In genomic region chr11:98580301-98581121, GRCm38 (mm10) we compare ENCODE assay signal across 10 mouse cellular contexts. TPM values are rescaled to one million over a fixed set of nuclear protein-coding genes. Genes with fewer than 3 reads are reported as not detected.
A peak's percentile ranks its signal among the peaks of the same experiment; 100 is the strongest.
DNase-seq lines count a peak whose midpoint lies in the region; ATAC-seq and TF ChIP-seq lines count a peak whose summit lies in the region.
"Had no signal": no experiment of that assay in that cellular context is flagged by ENCODE, and none has a peak within 500 bp of the region (broad histone marks: within the 10 kb centered on the region; RNA-seq: fewer than 3 reads in every experiment).

No protein-coding gene starts in this region.

- H3K9me3 ChIP-seq in liver, embryonic 14.5 days (ENCODE audit: control insufficient read depth, low read length), result no peaks in the 10 kb centered on the region
- H3K9me3 ChIP-seq: neural tube, embryonic 12.5 days had no signal

- peak; percentile 73 for ATAC-seq in liver, embryonic 14.5 days (ENCODE audit: insufficient read depth)
- no peak for ATAC-seq in cerebellum, adult (ENCODE audit: insufficient number of reproducible peaks, low FRiP score, low TSS enrichment)

- intact Hi-C loops in left cerebral cortex, postnatal 25 days (cut with DNase I), result no loop called here
- intact Hi-C loops in left cerebral cortex, adult 2 months (cut with DNase I), result no loop called here

- peak; percentile 91 for DNase-seq in heart, adult 11 months
- DNase-seq in heart, adult 8-10 months (ENCODE audit: low spot score), result no peak
- DNase-seq in 416B (ENCODE audit: low read depth), result peak; percentile 90
- DNase-seq in c-Kit-negative CD71-positive TER-119-positive erythroid progenitor cells, embryonic 14.5 days (ENCODE audit: low read depth, low spot score), result peak; percentile 76
- DNase-seq in liver, embryonic 14.5 days (ENCODE audit: low read depth in 3 of 3, low spot score in 3 of 3), result peak; percentile 79 to 82 (median 82)
- DNase-seq in left cerebral cortex, postnatal 25 days (ENCODE audit: low spot score in 2 of 2), result no peak
- DNase-seq in left cerebral cortex, adult 2 months (ENCODE audit: extremely low spot score in 1 of 2, low spot score in 2 of 2), result no peak

- 16% methylated on average over 16 of the region's 16 CpGs for WGBS in liver, embryonic 14.5 days (ENCODE audit: insufficient replicate concordance)

- peak; percentile 72 for TF ChIP-seq EP300 in liver, embryonic 14.5 days (IDR thresholded peaks at IDR 0.05; ENCODE audit: low read depth)

- peak overlapping the region; percentile 94 for H3K4me2 ChIP-seq in liver, embryonic 14.5 days (ENCODE audit: low read depth)
- H3K4me2 ChIP-seq: neural tube, embryonic 12.5 days had no signal

- peaks cover 11% of the 10 kb centered on the region for H3K36me3 ChIP-seq in liver, embryonic 14.5 days (replicated peaks; ENCODE audit: control insufficient read depth, insufficient read depth, low read depth)

- H3K9ac ChIP-seq in liver, embryonic 14.5 days (replicated peaks), result peak overlapping the region; percentile 98
- H3K9ac ChIP-seq: neural tube, embryonic 12.5 days had no signal

- peaks cover 35 to 58% of the 10 kb centered on the region in 2 experiments for H3K4me1 ChIP-seq in liver, embryonic 14.5 days (replicated peaks; ENCODE audit: control insufficient read depth in 2 of 2, insufficient read depth in 2 of 2, low read length in 1 of 2)

- H3K27ac ChIP-seq in liver, embryonic 14.5 days, result peak overlapping the region; percentile 99
- H3K27ac ChIP-seq in left cerebral cortex, adult 2 months, result no peak overlapping the region
- H3K27ac ChIP-seq: neural tube, embryonic 12.5 days had no signal

- no peaks in the 10 kb centered on the region for H3K27me3 ChIP-seq in liver, embryonic 14.5 days (ENCODE audit: control insufficient read depth, insufficient read depth, low read length)
- H3K27me3 ChIP-seq: neural tube, embryonic 12.5 days had no signal

- no peak for TF ChIP-seq CTCF in liver, embryonic 14.5 days (IDR thresholded peaks at IDR 0.05; ENCODE audit: low read depth)
- no peak for TF ChIP-seq CTCF in left cerebral cortex, adult 2 months (IDR thresholded peaks at IDR 0.05)

- H3K4me3 ChIP-seq in liver, embryonic 14.5 days (ENCODE audit: insufficient read depth in 1 of 2, low read depth in 2 of 2, low read length in 2 of 2), result peak overlapping the region; percentile 62 to 71
- no peak overlapping the region for H3K4me3 ChIP-seq in left cerebral cortex, adult 2 months
- H3K4me3 ChIP-seq: neural tube, embryonic 12.5 days had no signal

RNA-seq across cellular contexts. Expression of gene Ormdl3, which starts 6.7 kb away (rescaled TPM):
- 10 to 100 TPM; 39.7 to 46.4 (median 43.1) TPM for total RNA-seq in heart, adult 8-10 months (2022)
- polyA plus RNA-seq in liver, embryonic 14.5 days (2012; rRNA removed), result 23.4 and 27.4 TPM in 2 replicates
- polyA plus RNA-seq in liver, embryonic 14.5 days (2014; fragmentation: Nextera tagmentation; extraction: Ambion mirVana), result 6.4 and 6.8 TPM in 2 replicates
- 10 to 100 TPM; 48.9 TPM for total RNA-seq in left cerebral cortex, postnatal 25 days (2021)
- total RNA-seq in left cerebral cortex, adult 2 months (2021), result 10 to 100 TPM; 45.9 to 47.9 TPM

RNA-seq across cellular contexts. Expression of gene Lrrc3c, which starts 17.6 kb away (rescaled TPM):
- not detected for total RNA-seq in heart, adult 8-10 months (2022)
- not detected in 2 replicates for polyA plus RNA-seq in liver, embryonic 14.5 days (2012; rRNA removed)
- polyA plus RNA-seq in liver, embryonic 14.5 days (2014; fragmentation: Nextera tagmentation; extraction: Ambion mirVana), result not detected in 2 replicates
- total RNA-seq in left cerebral cortex, postnatal 25 days (2021), result not detected
- total RNA-seq in left cerebral cortex, adult 2 months (2021), result not detected
- polyA plus RNA-seq: large intestine, adult 2 months; neural tube, embryonic 12.5 days had no signal

RNA-seq across cellular contexts. Expression of gene Zpbp2, which starts 29.6 kb away (rescaled TPM):
- total RNA-seq in heart, adult 8-10 months (2022), result not detected
- polyA plus RNA-seq in liver, embryonic 14.5 days (2012; rRNA removed), result 0.30 and 0.44 TPM in 2 replicates
- polyA plus RNA-seq in liver, embryonic 14.5 days (2014; fragmentation: Nextera tagmentation; extraction: Ambion mirVana), result 0.76 and 0.83 TPM in 2 replicates
- not detected for total RNA-seq in left cerebral cortex, postnatal 25 days (2021)
- total RNA-seq in left cerebral cortex, adult 2 months (2021), result not detected
- polyA plus RNA-seq: neural tube, embryonic 12.5 days had no signal

RNA-seq across cellular contexts. Expression of gene Ikzf3, which starts 34.7 kb away (rescaled TPM):
- 1 to 10 TPM in 2 of 4 experiments, under 1 TPM in 2; 0.47 to 1.3 (median 0.86) TPM for total RNA-seq in heart, adult 8-10 months (2022)
- polyA plus RNA-seq in liver, embryonic 14.5 days (2012; rRNA removed), result 0.15 and 0.27 TPM in 2 replicates
- 0.05 and 0.10 TPM in 2 replicates for polyA plus RNA-seq in liver, embryonic 14.5 days (2014; fragmentation: Nextera tagmentation; extraction: Ambion mirVana)
- total RNA-seq in left cerebral cortex, postnatal 25 days (2021), result under 1 TPM in 1 of 2 experiments, not detected in 1; 0.78 TPM
- total RNA-seq in left cerebral cortex, adult 2 months (2021), result under 1 TPM; 0.11 to 0.33 TPM

RNA-seq across cellular contexts. Expression of gene Gm12355, which starts 45.0 kb away (rescaled TPM):
- 10 to 100 TPM in 1 of 4 experiments, 1 to 10 TPM in 3; 4.8 to 12.3 (median 7.9) TPM for total RNA-seq in heart, adult 8-10 months (2022)
- 0.03 and 0.19 TPM in 2 replicates for polyA plus RNA-seq in liver, embryonic 14.5 days (2012; rRNA removed)
- polyA plus RNA-seq in liver, embryonic 14.5 days (2014; fragmentation: Nextera tagmentation; extraction: Ambion mirVana), result 0.47 and 0.68 TPM in 2 replicates
- 10 to 100 TPM; 11.6 to 14.0 TPM for total RNA-seq in left cerebral cortex, postnatal 25 days (2021)
- 10 to 100 TPM in 1 of 2 experiments, 1 to 10 TPM in 1; 8.8 to 12.1 TPM for total RNA-seq in left cerebral cortex, adult 2 months (2021)
- polyA plus RNA-seq: large intestine, adult 2 months had no signal

Comparison
In these comparisons a context has a peak if more than half of its experiments do, and no peak if none do; other contexts are left out.
1. DNase-seq: peak in heart, adult 11 months (single experiment), 416B (single experiment), c-Kit-negative CD71-positive TER-119-positive erythroid progenitor cells, embryonic 14.5 days (single experiment) and liver, embryonic 14.5 days (3 of 3); none in heart, adult 8-10 months (single experiment), left cerebral cortex, postnatal 25 days (0 of 2) and left cerebral cortex, adult 2 months (0 of 2).